21 mouse cellular contexts compared by ENCODE assay signal in genomic region chr17:75506708-75507641, GRCm38 (mm10).
"Had no signal": no experiment of that assay in that cellular context is flagged by ENCODE, and none has a peak within 500 bp of the region (broad histone marks: within the 10 kb centered on the region; RNA-seq: fewer than 3 reads in every experiment).

No protein-coding gene starts in this region.

- H3K27me3 ChIP-seq: midbrain, embryonic 13.5 days; midbrain, embryonic 15.5 days; neural tube, embryonic 13.5 days; neural tube, embryonic 15.5 days; stomach, embryonic 15.5 days had no signal

- H3K36me3 ChIP-seq: midbrain, embryonic 13.5 days; midbrain, embryonic 15.5 days; neural tube, embryonic 13.5 days; neural tube, embryonic 15.5 days; stomach, embryonic 15.5 days had no signal

- DNase-seq: lung, adult 18-20 months; lung, embryonic 14.5 days; lung, postnatal 10 days; lung, postnatal 36 days; retina, postnatal 1 day; right cerebral cortex, adult 18-20 months; right cerebral cortex, postnatal 25 days; right cerebral cortex, postnatal 4 days; spleen, adult 18-20 months; thymus, adult 2 months; thymus, postnatal 25 days; thymus, postnatal 4 days had no signal

- H3K27ac ChIP-seq: liver, embryonic 14.5 days; macrophage; midbrain, embryonic 13.5 days; midbrain, embryonic 15.5 days; neural tube, embryonic 13.5 days; neural tube, embryonic 15.5 days; stomach, embryonic 15.5 days; stomach, postnatal 0 days had no signal

- H3K4me3 ChIP-seq: megakaryocyte, embryonic 14.5 days; midbrain, embryonic 13.5 days; midbrain, embryonic 15.5 days; neural tube, embryonic 13.5 days; neural tube, embryonic 15.5 days; stomach, embryonic 15.5 days had no signal

- H3K4me1 ChIP-seq: megakaryocyte, embryonic 14.5 days; midbrain, embryonic 13.5 days; midbrain, embryonic 15.5 days; neural tube, embryonic 13.5 days; neural tube, embryonic 15.5 days; stomach, embryonic 15.5 days had no signal
